Comparison of ENCODE assay signal across 9 mouse cellular contexts in genomic region chr2:154646634-154647033, GRCm38 (mm10). TPM values are rescaled to one million over a fixed set of nuclear protein-coding genes. Genes with fewer than 3 reads are reported as not detected.
DNase-seq lines count a peak whose midpoint lies in the region; ATAC-seq and TF ChIP-seq lines count a peak whose summit lies in the region.
"Had no signal": no experiment of that assay in that cellular context is flagged by ENCODE, and none has a peak within 500 bp of the region (broad histone marks: within the 10 kb centered on the region; RNA-seq: fewer than 3 reads in every experiment).

No protein-coding gene starts in this region.

- H3K36me3 ChIP-seq in kidney, adult 2 months (ENCODE audit: control insufficient read depth, insufficient read depth, low read length), result no peaks in the 10 kb centered on the region
- peaks cover 10% of the 10 kb centered on the region for H3K36me3 ChIP-seq in kidney, embryonic 16.5 days (ENCODE audit: insufficient read depth, low read length)
- H3K36me3 ChIP-seq in ES-Bruce4 (ENCODE audit: control insufficient read depth, insufficient read depth, low read length, poor library complexity, severe bottlenecking), result no peaks in the 10 kb centered on the region
- no peaks in the 10 kb centered on the region; the same call in none of the 2 replicates for H3K36me3 ChIP-seq in splenic B cell, adult 2 months (ENCODE audit: control insufficient read depth, insufficient read depth, low read length, poor library complexity, severe bottlenecking)

- no peak for TF ChIP-seq POLR2A in kidney, adult 2 months (IDR thresholded peaks at IDR 0.05; ENCODE audit: low read depth, low read length)
- TF ChIP-seq POLR2A in ES-Bruce4 (IDR thresholded peaks at IDR 0.05; ENCODE audit: insufficient read depth, low read length), result no peak

- H3K4me1 ChIP-seq in kidney, adult 2 months (ENCODE audit: control insufficient read depth, insufficient read depth, low read length), result peaks cover 7% of the 10 kb centered on the region; the same call in 1 of the 2 replicates
- H3K4me1 ChIP-seq in kidney, embryonic 16.5 days (ENCODE audit: insufficient read depth, low read length), result no peaks in the 10 kb centered on the region
- H3K4me1 ChIP-seq in ES-Bruce4 (ENCODE audit: control insufficient read depth, insufficient read depth, low read length), result no peaks in the 10 kb centered on the region

- no peaks in the 10 kb centered on the region for H3K9me3 ChIP-seq in kidney, embryonic 16.5 days (ENCODE audit: low read length)
- H3K9me3 ChIP-seq in ES-Bruce4 (replicated peaks; ENCODE audit: control insufficient read depth, insufficient read depth, low read length, poor library complexity, severe bottlenecking), result no peaks in the 10 kb centered on the region; the same call in 1 of the 2 replicates

- DNase-seq in CD4-positive, CD25-positive, alpha-beta regulatory T cell, adult 2 months (ENCODE audit: low read depth, low spot score), result peak; percentile 34
- DNase-seq in kidney, adult 2 months, result peak; percentile 36
- peak; percentile 44 for DNase-seq in induced T-regulatory cell, adult 2 months (ENCODE audit: low read depth)
- peak; percentile 45 for DNase-seq in splenic B cell, adult 2 months (ENCODE audit: low read depth, low spot score)

- H3K9ac ChIP-seq in kidney, embryonic 16.5 days (replicated peaks; ENCODE audit: low read length), result no peak overlapping the region
- no peak overlapping the region for H3K9ac ChIP-seq in ES-Bruce4 (ENCODE audit: low read depth, poor library complexity, severe bottlenecking)

- H3K27ac ChIP-seq in kidney, adult 2 months (ENCODE audit: insufficient read depth, low read depth, low read length), result no peak overlapping the region
- no peak overlapping the region for H3K27ac ChIP-seq in kidney, embryonic 16.5 days (ENCODE audit: low read length)
- H3K27ac ChIP-seq in ES-Bruce4 (ENCODE audit: insufficient read depth, low read length), result no peak overlapping the region

- ATAC-seq in CD4-positive, CD25-positive, alpha-beta regulatory T cell, adult 4 months, result no peak
- no peak for ATAC-seq in kidney, embryonic 16.5 days (ENCODE audit: low FRiP score, low TSS enrichment)
- ATAC-seq in inflammation-experienced regulatory T-cells, adult 6 months, result no peak

- WGBS in kidney, adult 2 months, result 81% methylated on average over 5 of the region's 5 CpGs
- WGBS in kidney, embryonic 16.5 days, result 78% methylated on average over 5 of the region's 5 CpGs

- no peaks in the 10 kb centered on the region for H3K27me3 ChIP-seq in kidney, adult 2 months (replicated peaks; ENCODE audit: control insufficient read depth, insufficient read depth, low read length)
- H3K27me3 ChIP-seq in kidney, embryonic 16.5 days (ENCODE audit: insufficient read depth, low read length), result no peaks in the 10 kb centered on the region
- H3K27me3 ChIP-seq in ES-Bruce4 (ENCODE audit: control insufficient read depth, insufficient read depth, low read length, poor library complexity, severe bottlenecking), result no peaks in the 10 kb centered on the region
- H3K27me3 ChIP-seq in splenic B cell, adult 2 months (ENCODE audit: control insufficient read depth, insufficient read depth, low read length, poor library complexity, severe bottlenecking), result no peaks in the 10 kb centered on the region

- H3K4me3 ChIP-seq in kidney, adult 2 months (ENCODE audit: insufficient read depth, low read depth, low read length), result no peak overlapping the region
- no peak overlapping the region for H3K4me3 ChIP-seq in kidney, embryonic 16.5 days (ENCODE audit: low read length)
- no peak overlapping the region for H3K4me3 ChIP-seq in ES-Bruce4 (ENCODE audit: low read depth, low read length)

- peak; percentile 44 for TF ChIP-seq CTCF in kidney, adult 2 months (conservative IDR thresholded peaks at IDR 0.05; ENCODE audit: insufficient read depth, insufficient read length, low read depth, low read length)
- TF ChIP-seq CTCF in ES-Bruce4 (IDR thresholded peaks at IDR 0.05; ENCODE audit: low read depth, low read length), result peak; percentile 45

- no peak overlapping the region for H3K4me2 ChIP-seq in kidney, embryonic 16.5 days (replicated peaks; ENCODE audit: low read depth, low read length)

- no peak for TF ChIP-seq EP300 in ES-Bruce4 (IDR thresholded peaks at IDR 0.05; ENCODE audit: insufficient read depth, low read depth, low read length)

RNA-seq across cellular contexts. Expression of gene Chmp4b, which starts 4.9 kb away (rescaled TPM):
- polyA plus RNA-seq in CD4-positive, CD25-positive, alpha-beta regulatory T cell, adult 4 months (2017; shearing (Covaris generic)), result 1 to 10 TPM; 2.4 to 6.2 TPM
- 71.9 and 102 TPM in 2 replicates for polyA plus RNA-seq in kidney, adult 2 months (2012; rRNA removed)
- 18.0 and 20.7 TPM in 2 replicates for polyA plus RNA-seq in kidney, embryonic 16.5 days (2015; fragmentation: Nextera tagmentation; extraction: Ambion mirVana)
- 116 and 125 TPM in 2 replicates for polyA plus RNA-seq in ES-Bruce4 (2011; ENCODE audit: insufficient read depth, insufficient read length, low read depth, missing spikeins)
- polyA plus RNA-seq in inflammation-experienced regulatory T-cells, adult 6 months (2017; shearing (Covaris generic)), result 1 to 10 TPM; 2.8 to 6.5 (median 5.4) TPM

RNA-seq across cellular contexts. Expression of gene 4930519P11Rik, which starts 33.4 kb away (rescaled TPM):
- not detected for polyA plus RNA-seq in CD4-positive, CD25-positive, alpha-beta regulatory T cell, adult 4 months (2017; shearing (Covaris generic))
- polyA plus RNA-seq in kidney, adult 2 months (2012; rRNA removed), result 0.57 and 0.86 TPM in 2 replicates
- 0.40 TPM in 1 of 2 replicates, not detected in the other for polyA plus RNA-seq in kidney, embryonic 16.5 days (2015; fragmentation: Nextera tagmentation; extraction: Ambion mirVana)
- polyA plus RNA-seq in ES-Bruce4 (2011; ENCODE audit: insufficient read depth, insufficient read length, low read depth, missing spikeins), result not detected in 2 replicates
- polyA plus RNA-seq in inflammation-experienced regulatory T-cells, adult 6 months (2017; shearing (Covaris generic)), result not detected
- polyA plus RNA-seq: embryonic facial prominence, embryonic 14.5 days had no signal

RNA-seq across cellular contexts. Expression of gene Zfp341, which starts 33.5 kb away (rescaled TPM):
- polyA plus RNA-seq in CD4-positive, CD25-positive, alpha-beta regulatory T cell, adult 4 months (2017; shearing (Covaris generic)), result under 1 TPM; 0.39 to 0.93 TPM
- 4.9 and 5.3 TPM in 2 replicates for polyA plus RNA-seq in kidney, adult 2 months (2012; rRNA removed)
- 1.2 and 1.3 TPM in 2 replicates for polyA plus RNA-seq in kidney, embryonic 16.5 days (2015; fragmentation: Nextera tagmentation; extraction: Ambion mirVana)
- polyA plus RNA-seq in ES-Bruce4 (2011; ENCODE audit: insufficient read depth, insufficient read length, low read depth, missing spikeins), result 3.8 and 5.0 TPM in 2 replicates
- polyA plus RNA-seq in inflammation-experienced regulatory T-cells, adult 6 months (2017; shearing (Covaris generic)), result under 1 TPM in 2 of 3 experiments, not detected in 1; 0.59 to 0.88 TPM

RNA-seq across cellular contexts. Expression of gene Pxmp4, which starts 43.1 kb away (rescaled TPM):
- polyA plus RNA-seq in CD4-positive, CD25-positive, alpha-beta regulatory T cell, adult 4 months (2017; shearing (Covaris generic)), result 10 to 100 TPM; 15.4 to 20.9 TPM
- 118 and 138 TPM in 2 replicates for polyA plus RNA-seq in kidney, adult 2 months (2012; rRNA removed)
- polyA plus RNA-seq in kidney, embryonic 16.5 days (2015; fragmentation: Nextera tagmentation; extraction: Ambion mirVana), result 31.8 and 32.9 TPM in 2 replicates
- 8.3 and 9.5 TPM in 2 replicates for polyA plus RNA-seq in ES-Bruce4 (2011; ENCODE audit: insufficient read depth, insufficient read length, low read depth, missing spikeins)
- polyA plus RNA-seq in inflammation-experienced regulatory T-cells, adult 6 months (2017; shearing (Covaris generic)), result 10 to 100 TPM; 15.1 to 21.3 (median 20.2) TPM
